Mouse (Mus musculus): Measurements from ENCODE around the gene Adtrp.

The Adtrp gene

GRCm38 (mm10) chr13:41847516-41848126, at the start of gene Adtrp:
TSS of gene Adtrp (minus strand) at chr13:41847684.
- no peak for DNase-seq

DNA sequence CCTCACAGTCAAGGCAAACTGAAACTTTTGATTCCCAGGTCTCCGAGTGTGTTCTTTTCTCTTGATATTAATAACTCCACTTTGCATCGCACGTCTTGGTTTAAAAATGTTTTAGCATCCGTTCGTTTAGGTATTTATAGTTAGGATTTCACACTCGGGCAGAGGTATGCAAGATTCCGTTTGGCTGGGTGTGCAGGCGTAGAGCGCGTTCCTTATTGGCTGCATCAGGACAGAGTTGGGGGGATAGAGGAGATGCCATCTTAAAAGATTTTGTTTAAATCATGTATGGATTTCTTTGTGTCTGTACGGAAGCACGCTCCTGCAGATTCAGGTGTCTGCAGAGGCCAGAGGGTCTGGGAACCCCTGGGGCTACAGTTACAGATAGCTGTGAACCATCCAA, 44.5 kb upstream of the Adtrp start:
- DNase-seq = no peak

GRCm38 (mm10) chr13:41890618-41891017, 43.1 kb upstream of the Adtrp start:
- DNase-seq = no peak

- DNase-seq = no peak
These were observed 42.7 kb upstream of the Adtrp start for GRCm38 (mm10) chr13:41890111-41890600.

DNA sequence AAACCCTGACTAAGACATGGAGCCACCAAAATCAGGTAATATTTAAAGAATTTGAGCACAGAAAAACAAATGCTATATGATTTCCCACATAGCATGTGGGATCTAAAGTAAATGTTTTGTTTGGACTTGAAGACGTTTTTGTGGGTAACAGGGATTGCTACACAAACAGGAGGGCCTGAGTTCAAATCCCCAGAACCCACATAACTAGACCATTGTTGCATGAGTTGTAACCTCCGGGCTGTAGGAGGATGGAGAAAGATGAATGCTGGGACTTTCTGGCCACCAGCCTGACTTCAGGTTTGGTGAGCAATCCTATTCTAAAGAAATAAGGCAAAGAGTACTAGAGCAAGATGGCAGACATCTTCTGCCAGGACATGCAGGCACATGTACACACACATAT, 41.2 kb upstream of the Adtrp start:
- no peak for DNase-seq

DNA sequence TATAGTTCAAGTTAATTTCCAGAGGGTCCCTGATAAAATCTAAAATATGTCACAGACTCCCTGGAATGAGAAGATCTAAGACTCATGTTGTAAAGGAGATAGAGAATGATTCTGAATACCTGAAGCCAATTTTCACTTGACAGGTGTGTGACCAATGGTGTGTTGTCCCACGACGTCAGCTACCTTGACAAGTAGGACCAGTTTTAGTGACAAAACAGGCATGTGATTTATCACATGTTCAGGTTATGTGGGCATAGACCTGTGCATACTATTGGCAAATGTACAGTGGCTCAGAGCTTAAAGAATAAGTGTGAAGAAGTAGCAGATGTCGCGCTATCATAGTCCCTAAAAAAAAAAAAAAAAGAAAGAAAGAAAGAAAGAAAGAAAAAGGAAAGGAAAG, 38.6 kb upstream of the Adtrp start:
- DNase-seq = no peak

DNA sequence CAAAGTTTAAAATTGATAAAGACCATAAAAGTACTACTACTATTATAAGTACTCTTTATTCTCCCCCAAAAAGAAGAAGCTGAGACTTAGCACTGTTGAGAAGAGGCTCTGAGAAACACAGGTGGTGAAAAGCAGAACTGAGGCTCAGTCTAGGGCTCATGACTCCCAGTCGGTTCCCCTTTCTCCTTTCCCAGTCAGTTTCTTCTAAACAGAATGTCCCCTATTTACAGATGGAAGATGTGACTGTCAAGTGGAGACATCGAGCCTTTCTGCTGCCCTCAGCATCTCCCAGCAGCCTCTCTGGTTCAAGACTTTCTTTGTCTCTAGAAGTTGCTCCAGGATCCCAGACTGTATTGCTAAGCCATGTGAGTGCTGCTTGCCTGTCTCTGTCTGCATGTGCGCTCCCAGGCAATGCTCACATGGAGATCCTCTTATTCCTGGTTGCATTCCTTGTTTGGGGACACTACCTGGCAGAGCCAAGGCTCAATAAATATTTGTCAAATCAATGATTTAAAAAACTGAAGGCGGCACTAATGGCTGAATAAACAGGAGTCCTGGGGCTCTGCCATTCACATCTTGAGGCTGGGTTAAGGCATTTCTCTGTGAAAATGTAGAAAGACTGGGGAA, 36.3 kb upstream of the Adtrp start:
- no peak for DNase-seq

DNA sequence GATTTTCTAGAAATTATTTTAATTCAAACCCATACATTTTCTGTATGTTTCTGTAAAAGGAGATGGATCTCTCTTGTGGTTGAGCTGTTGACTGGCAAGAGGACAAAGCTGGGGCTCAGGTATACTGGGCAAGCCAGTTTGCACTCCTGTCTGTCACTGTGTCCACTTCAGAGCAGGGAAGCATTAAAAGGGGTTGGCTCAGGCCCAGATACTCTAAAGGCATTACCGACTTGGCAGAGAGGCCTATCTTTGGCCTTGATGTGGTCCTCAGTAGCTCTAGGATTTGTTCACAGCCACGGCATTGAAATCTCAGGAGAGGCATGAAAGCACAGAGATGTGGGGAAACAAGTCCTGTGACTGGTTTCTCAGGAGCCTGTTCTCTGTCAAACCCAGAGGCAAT, 33.7 kb upstream of the Adtrp start:
- DNase-seq = no peak

DNA sequence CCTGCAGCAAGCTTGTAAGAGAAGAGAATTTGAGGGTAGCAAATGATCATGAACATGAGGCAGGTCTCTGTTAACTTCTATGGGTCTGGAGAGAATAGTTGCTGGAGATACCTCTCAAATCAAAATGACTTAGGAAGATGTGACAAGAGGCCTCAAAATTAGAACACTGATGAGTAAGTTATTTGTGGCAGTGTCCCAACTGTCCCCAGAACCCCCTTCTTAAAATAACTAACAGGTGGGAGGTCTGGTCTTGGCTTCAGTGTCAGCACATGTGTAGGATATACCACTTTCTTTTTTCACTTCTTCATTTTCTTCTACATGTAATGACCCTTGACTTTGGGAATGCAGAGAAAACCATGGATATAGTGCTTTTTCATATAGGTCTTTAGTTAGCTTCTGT, 33.0 kb upstream of the Adtrp start:
- no peak for DNase-seq

- no peak for DNase-seq
These were observed 25.2 kb upstream of the Adtrp start for GRCm38 (mm10) chr13:41872686-41873085.

- no peak for DNase-seq
These were observed 24.7 kb upstream of the Adtrp start for GRCm38 (mm10) chr13:41872161-41872562.

- no peak for DNase-seq
These were observed 20.0 kb upstream of the Adtrp start for GRCm38 (mm10) chr13:41867533-41867932.

DNA sequence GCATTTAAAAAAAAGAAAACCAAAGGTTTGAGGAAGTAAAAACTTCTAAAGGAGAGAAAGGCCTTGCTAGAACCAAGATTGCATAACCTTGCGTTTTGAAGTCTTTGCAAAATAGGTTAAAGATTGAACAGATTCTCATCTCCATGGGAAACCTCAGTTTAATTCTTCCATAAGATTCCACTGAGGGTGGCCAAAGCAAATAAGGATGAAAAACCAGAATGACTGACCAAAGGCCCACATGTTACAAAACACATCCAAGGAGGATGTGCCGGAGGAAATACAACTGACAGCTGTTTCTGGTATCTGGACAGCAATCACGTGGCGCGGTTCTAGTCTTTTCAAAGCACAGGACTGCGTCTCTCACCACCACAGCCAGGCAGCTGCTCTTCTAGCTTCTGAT, 18.1 kb upstream of the Adtrp start:
- no peak for DNase-seq

DNA sequence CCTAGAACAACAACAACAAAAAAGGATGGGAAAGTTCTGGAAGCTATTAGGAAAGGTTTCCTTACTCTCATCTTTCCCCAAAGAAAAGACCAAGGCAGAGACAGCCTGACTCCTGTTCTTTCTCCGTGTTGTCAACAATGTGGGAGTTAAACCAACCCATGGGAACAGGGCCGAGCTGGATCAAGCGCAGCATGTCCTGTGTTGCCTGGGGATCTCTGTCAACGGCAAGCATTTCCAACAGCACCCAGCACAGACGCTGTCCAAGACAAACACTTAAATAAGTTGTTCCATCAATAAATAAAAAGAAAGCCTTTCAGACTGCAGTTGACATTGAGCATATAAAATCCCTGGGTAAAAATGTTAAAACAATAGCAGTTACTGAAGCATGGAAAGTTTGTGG, 17.6 kb upstream of the Adtrp start:
- DNase-seq = no peak

- DNase-seq = no peak
These were observed 13.3 kb upstream of the Adtrp start for GRCm38 (mm10) chr13:41860603-41861405.

DNA sequence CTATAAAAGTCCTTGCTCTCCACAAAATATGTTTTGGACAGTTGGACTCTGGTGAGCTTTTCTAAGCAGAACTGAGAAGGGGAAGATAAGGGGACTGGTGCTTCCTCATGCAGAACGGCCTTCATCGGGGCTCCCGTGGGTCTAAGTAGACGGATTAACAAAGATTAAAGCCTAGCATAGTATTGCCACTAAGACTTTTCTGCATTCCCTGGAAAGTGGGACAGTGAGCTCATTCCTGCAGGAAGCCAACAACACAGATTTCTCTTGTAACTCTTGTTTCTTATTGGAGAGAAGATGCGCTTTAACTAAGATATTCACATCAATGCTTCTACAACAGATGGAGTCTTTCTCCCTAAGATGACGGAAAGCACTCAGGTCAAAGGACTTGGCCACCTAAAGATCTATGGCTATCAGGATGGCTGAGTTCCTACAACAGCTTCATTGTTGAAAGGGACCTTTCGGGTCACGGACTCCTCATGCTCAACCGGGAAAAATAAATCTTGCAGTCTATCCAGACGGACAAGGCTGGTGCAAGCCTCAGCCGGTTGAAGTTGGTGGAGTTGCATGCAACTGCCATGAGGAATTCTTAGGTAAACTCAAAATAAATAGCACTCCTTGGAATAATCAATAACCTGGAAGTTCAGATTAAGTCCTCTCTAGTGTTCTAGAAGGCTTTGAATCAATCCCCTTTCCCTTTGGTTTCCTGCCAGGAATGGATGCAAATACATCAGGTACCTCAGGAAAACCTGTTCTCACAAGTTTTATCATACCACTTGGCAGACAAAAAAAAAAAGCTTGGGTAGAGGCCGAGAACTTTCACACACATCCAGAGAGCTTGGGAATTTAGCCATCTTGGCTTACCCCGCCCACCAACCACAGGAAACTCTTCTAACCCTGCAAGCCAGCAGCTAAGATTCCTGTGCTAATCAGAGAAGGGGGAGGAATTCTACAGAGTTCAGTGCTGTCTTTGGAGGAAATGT, 8.0 kb upstream of the Adtrp start:
- no peak for DNase-seq

- no peak for DNase-seq
These were observed 3.4 kb upstream of the Adtrp start for GRCm38 (mm10) chr13:41850727-41851378.

DNA sequence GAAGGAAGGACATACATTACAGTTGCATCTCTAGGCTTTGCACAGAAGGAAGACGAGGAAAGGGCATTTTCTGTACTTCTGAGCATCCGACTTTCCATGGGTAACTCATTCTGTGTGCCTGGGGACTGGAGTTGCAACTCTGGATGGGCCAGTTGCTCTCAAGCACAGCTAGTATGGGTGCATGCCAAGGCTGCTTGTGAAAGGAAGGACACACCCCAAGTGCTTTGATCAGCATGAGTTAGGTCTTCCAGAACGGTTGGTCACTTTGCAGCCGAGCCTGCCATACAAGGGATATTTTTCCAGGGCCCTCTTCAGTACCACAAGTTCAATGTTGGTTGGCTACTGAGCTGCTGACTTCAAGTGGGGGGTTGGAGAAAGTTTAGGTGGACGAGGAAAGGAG, 968 bp downstream of the Adtrp start:
- DNase-seq = no peak

DNA sequence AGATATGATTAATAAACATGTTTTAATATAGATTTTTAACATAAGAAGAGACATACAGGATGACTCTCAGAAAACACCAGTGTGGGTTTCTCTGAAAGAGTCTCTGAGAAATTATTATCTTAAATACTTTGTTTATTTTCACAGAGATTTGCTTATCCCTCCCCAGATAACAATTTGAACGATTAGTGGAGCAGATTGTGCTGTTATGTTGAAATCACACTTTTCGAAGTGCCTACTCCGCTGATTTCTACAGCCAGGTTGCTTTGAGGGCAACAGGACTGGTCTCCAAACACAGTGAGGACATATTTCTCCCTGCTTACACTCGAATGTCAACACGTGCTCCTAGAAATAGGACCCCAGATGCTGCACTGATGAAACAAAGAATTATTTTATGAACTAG, 2.5 kb downstream of the Adtrp start:
- no peak for DNase-seq

- DNase-seq = no peak
These were observed 3.4 kb downstream of the Adtrp start for GRCm38 (mm10) chr13:41844071-41844470.

GRCm38 (mm10) chr13:41833614-41834139, 13.8 kb downstream of the Adtrp start:
- DNase-seq = no peak

GRCm38 (mm10) chr13:41828296-41828754, 19.2 kb downstream of the Adtrp start:
- no peak for DNase-seq

Measured in right cerebral cortex, postnatal 4 days (tissue).